Mouse (Mus musculus): ENCODE results near the gene Tmprss3.

- TF ChIP-seq EP300 (IDR thresholded peaks at IDR 0.05; ENCODE audit: insufficient read depth, low read depth, low read length) (no peak), POLR2A (IDR thresholded peaks at IDR 0.05; ENCODE audit: insufficient read depth, low read length) (no peak)
Observed at GRCm38 (mm10) chr17:31163821-31164220, 35.0 kb downstream of the Tmprss3 start.
